Mouse (Mus musculus) thymus, adult 2 months (tissue): ENCODE results near the gene Znrf3.

Source experiments
- CTCF ChIP-seq: fragments of 200-500 bp; IDR thresholded peaks from 2 replicates; pipeline ENCODE4 v1.5.1; 2012; ENCODE audit warnings: mild to moderate bottlenecking, control low read depth, low read length, moderate library complexity, borderline replicate concordance; ENCODE audit not compliant: control insufficient read depth, poor library complexity, insufficient read depth; ENCODE audit errors: extremely low read depth
- POLR2A ChIP-seq: fragments of 200-500 bp; IDR thresholded peaks from 2 replicates; pipeline ENCODE4 v1.6.1; 2012; ENCODE audit warnings: mild to moderate bottlenecking, low read length, control low read depth, moderate library complexity; ENCODE audit not compliant: control insufficient read depth, poor library complexity, insufficient read depth; ENCODE audit errors: extremely low read depth

DNA sequence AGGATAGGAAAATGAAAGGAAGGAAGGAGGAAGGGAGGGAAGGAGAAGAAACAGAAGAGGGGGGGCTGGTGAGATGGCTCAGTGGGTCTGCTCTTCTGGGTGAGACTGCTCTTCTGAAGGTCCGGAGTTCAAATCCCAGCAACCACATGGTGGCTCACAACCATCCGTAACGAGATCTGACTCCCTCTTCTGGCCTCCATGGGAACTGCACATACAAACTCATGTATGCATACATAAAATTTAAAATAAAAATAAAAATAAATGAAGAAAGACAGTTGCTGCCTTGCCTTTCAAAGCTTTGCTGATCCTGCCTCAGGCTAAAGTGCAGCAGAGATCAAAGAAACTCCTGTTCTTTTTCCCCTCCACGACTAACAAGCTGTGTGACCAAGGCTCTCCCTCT is 6.7 kb upstream of the Znrf3 start:
- peak; percentile 36; the same call in 1 of the 2 replicates for TF ChIP-seq CTCF
- TF ChIP-seq POLR2A, result no peak
